Mouse (Mus musculus) erythroblast, embryonic 14.5 days (primary cell): ENCODE results near the gene Ociad1.

Experiments used
- GATA1 ChIP-seq: IDR thresholded peaks from 2 replicates; pipeline ENCODE4 v1.6.1; 2012; ENCODE audit warnings: low read length, inconsistent platforms, mixed read lengths
- TAL1 ChIP-seq: IDR thresholded peaks from 3 replicates; pipeline ENCODE4 v1.6.1; 2012; ENCODE audit warnings: low read length, inconsistent platforms, mixed read lengths

GRCm38 (mm10) chr5:73293458-73293827, 859 bp downstream of the Ociad1 start:
- TF ChIP-seq TAL1 (no peak), GATA1 (no peak)
